Mouse (Mus musculus) embryo, embryonic 9.5 days (tissue): ENCODE measurements around the gene Foxj1.

Experiments used
- DNase-seq: peaks from one replicate; pipeline ENCODE4 v3.0.0-alpha.2; 2017; ENCODE audit errors: extremely low spot score

The Foxj1 gene

GRCm38 (mm10) chr11:116306126-116306982 is 28.8 kb downstream of the Foxj1 start:
- DNase-seq, result peak; percentile 98

- no peak for DNase-seq
These were observed 29.8 kb downstream of the Foxj1 start for GRCm38 (mm10) chr11:116305423-116305822.

GRCm38 (mm10) chr11:116298621-116299020 is 36.6 kb downstream of the Foxj1 start:
- DNase-seq, result no peak

GRCm38 (mm10) chr11:116298221-116298620 is 37.0 kb downstream of the Foxj1 start:
- no peak for DNase-seq

GRCm38 (mm10) chr11:116297017-116297416 is 38.2 kb downstream of the Foxj1 start:
- no peak for DNase-seq

- no peak for DNase-seq
These were observed 38.9 kb downstream of the Foxj1 start for GRCm38 (mm10) chr11:116296191-116296734.

- peak; percentile 60 for DNase-seq
These were observed 40.9 kb downstream of the Foxj1 start for GRCm38 (mm10) chr11:116294319-116294718.

- DNase-seq, result no peak
These were observed 41.6 kb downstream of the Foxj1 start for GRCm38 (mm10) chr11:116293538-116294137.

GRCm38 (mm10) chr11:116292401-116292800 is 42.8 kb downstream of the Foxj1 start:
- no peak for DNase-seq

- no peak for DNase-seq
These were observed 44.6 kb downstream of the Foxj1 start for GRCm38 (mm10) chr11:116290556-116290955.

- no peak for DNase-seq
These were observed 47.8 kb downstream of the Foxj1 start for GRCm38 (mm10) chr11:116287351-116287750.

- DNase-seq, result no peak
These were observed 49.4 kb downstream of the Foxj1 start for GRCm38 (mm10) chr11:116285770-116286191.

- DNase-seq, result no peak
These were observed 51.2 kb downstream of the Foxj1 start for GRCm38 (mm10) chr11:116283982-116284381.

GRCm38 (mm10) chr11:116282912-116283521 is 52.2 kb downstream of the Foxj1 start:
- no peak for DNase-seq

- no peak for DNase-seq
These were observed 53.1 kb downstream of the Foxj1 start for GRCm38 (mm10) chr11:116282089-116282488.

GRCm38 (mm10) chr11:116281671-116282070 is 53.5 kb downstream of the Foxj1 start:
- no peak for DNase-seq

- no peak for DNase-seq
These were observed 54.2 kb downstream of the Foxj1 start, which contains the start of gene Galr2 for GRCm38 (mm10) chr11:116280751-116281663. TSS of gene Galr2 (plus strand) at chr11:116280939.
